Mouse (Mus musculus): ENCODE data around the gene Gpbp1l1.

- TF ChIP-seq EP300 (IDR thresholded peaks at IDR 0.05; ENCODE audit: low read length) (no peak), RCOR1 (conservative IDR thresholded peaks at IDR 0.05; ENCODE audit: low read depth, low read length) (no peak), POLR2AphosphoS2 (IDR thresholded peaks at IDR 0.05; ENCODE audit: low read depth, low read length) (no peak), POLR2A (IDR thresholded peaks at IDR 0.05; ENCODE audit: low read depth, low read length) (no peak)
These were observed 859 bp downstream of the Gpbp1l1 start for GRCm38 (mm10) chr4:116558151-116558882.

All from CH12.LX (cell line).